Mouse (Mus musculus) yolk sac, embryonic 10.5 days (tissue): ENCODE results near the gene Myom1.

Experiments
- DNase-seq: peaks from one replicate; pipeline ENCODE4 v3.0.0-alpha.2; 2017; ENCODE audit warnings: low spot score

The Myom1 gene

DNA sequence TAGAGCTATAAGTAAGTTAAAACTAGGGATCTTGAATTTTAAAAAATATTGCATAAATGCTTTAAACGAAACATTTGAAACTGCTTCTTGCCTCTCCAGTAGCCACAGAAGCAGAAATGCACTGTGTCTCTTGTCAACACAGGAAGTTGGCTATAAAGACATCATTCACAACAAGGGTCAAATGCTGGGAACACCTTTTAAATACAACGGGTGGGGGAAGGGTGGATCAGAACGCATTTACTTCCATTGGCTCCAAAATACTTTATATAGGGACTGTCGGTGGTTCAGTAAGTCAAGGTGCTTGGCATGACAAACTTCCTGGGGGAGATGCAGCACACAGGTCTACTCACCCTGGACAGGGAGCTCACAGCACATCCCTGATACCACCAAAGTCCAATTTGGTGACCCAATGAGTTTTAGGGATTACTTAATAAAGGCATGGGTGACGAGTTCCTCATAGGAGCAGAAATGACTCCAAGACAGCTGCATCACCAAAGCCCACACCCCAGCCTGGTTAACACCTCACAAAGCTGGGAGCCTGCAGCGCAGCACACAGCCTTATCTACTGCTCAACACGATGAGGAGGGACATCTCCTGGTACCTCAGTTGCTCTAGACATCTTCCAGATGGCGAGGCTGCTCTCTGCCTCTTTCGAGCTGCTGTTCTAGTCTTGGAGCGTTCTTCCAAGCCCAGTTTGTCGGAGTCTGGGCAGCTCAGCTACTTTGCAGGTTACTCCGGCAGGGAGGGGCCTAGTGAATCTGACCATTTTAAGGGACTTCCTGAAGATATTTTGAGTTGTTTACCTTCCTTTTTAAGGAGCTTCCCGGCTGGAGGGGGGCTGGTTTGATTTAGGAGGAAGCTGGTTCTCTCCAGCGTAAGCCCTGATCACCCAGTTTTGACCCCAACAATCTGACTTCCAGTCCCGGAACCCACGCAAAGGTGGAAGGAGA is 134.2 kb downstream of the Myom1 start:
- DNase-seq: no peak

- no peak for DNase-seq
Measured at GRCm38 (mm10) chr17:71137334-71137721, 134.9 kb downstream of the Myom1 start.

- no peak for DNase-seq
Measured at GRCm38 (mm10) chr17:71142068-71142467, 139.6 kb downstream of the Myom1 start.

DNA sequence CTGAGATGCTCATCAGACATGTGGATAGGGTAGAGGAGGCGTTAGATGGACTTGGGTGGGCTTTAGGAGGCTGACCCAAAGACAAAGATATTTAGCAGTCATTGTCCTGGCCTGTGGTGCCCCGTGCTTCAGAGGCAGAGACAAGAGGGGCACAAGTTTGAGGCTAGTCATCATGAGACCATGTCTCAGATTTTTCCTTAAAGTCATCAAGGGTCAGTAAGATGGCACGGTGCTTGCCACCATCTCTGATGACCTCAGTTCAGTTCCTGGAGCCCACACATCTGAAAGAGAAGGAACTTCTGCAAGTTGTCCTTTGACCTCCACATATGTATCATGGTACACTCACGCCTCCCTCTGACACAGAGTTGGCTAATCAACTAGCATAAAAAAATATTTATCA is 140.7 kb downstream of the Myom1 start:
- no peak for DNase-seq

DNA sequence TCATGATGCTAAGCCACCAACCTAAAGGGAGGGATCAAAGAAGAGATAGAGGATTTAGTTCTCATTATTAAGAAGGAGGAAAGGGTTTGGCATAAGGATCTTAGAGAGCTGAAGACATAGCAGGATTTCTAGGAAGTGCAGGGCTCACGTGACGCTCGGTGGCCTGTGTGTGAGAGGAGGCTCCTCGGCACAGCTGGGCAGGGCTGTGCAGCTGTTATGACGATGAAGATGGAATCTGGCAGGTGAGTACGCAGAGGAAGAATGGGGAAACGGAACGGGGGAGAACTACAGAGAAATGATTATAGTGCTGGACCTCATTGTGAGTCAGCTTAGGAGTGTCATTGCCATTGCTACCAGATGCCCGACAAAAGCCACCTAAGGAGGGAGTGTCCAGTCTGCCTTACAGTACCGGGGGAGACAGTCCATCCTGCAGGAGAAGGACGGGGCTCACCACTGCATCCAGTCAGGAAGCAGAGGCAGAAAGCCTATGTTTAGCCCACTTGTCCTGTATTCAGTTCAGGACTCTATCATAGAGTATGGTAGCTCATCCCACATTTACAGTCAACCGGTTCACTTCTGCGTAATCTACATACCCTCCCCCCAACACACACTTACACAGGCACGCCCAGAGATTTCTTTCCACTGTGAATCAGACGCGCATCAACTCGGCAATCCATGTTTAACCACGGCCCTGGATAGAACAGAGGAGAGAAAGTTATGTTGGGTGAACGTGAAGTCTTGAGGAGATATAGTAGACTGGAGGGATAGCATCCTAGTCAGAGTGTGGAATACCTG is 142.1 kb downstream of the Myom1 start:
- DNase-seq: no peak

DNA sequence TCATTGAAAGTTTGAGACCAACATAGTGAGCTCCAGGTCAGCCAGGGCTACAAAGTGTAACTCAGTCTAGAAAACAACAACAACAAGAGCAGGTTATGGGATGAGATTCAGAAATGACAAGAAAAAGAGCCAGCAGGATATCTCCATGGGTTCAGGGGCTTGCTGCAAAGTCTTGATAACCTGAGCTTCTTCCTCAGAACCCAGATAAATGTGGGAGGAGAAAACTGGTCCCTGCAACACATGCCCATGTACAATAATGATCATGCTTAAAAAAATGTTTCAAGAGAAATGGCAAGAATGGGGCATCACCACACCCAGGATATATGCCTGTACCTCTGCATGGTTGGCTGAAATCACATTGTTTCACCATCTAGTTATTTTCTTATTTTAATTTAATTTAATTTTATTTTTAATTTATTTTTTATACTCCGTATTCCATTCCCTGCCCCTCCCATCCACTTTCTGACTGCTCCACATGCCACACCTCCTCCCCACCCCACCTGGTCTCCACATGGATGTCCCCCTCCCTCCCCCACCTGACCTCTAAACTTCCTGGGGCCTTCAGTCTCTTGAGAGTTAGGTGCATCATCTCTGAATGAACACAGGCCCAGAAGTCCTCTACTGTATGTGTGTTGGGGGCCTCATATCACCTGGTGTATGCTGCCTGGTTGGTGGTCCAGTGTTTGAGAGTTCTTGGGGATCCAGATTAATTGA is 143.0 kb downstream of the Myom1 start:
- DNase-seq: no peak

DNA sequence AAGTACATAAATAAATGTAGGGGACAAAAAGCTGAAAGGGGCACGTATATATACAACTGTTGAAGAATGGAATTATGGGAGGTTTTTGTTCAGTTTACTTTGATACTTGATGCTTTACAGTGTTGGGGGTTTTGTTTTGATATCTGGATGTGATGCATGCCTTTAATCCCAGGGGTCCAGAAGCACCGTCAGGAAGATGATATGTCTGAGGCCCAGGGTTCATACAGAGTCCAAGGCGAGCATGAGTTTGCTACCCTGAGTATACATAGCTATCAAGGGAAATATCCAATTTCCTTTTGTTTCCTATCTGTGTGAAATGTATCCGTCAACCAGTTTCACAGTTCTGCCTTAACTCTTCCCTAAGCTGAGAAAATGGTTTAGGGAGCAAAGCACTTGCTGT is 150.9 kb downstream of the Myom1 start:
- DNase-seq: no peak

DNA sequence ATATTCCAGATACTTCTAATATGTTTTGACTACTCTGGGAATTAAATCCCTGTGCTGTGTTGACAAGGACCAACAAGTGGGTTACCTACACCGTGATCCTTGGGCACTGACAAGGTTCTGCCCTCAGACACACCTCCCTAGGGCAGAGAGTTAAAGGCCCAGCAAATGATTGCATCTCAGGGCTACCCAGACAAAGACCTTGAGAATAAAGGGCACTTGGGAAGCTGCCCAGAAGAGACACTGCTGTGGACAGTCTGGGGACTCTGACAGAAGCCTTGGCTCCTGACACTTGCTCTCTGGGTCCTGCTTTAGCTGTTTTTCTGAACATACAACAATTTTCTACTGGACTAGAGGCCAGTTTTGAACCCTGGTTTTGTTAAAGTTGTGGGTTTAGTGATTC is 152.8 kb downstream of the Myom1 start:
- no peak for DNase-seq

DNA sequence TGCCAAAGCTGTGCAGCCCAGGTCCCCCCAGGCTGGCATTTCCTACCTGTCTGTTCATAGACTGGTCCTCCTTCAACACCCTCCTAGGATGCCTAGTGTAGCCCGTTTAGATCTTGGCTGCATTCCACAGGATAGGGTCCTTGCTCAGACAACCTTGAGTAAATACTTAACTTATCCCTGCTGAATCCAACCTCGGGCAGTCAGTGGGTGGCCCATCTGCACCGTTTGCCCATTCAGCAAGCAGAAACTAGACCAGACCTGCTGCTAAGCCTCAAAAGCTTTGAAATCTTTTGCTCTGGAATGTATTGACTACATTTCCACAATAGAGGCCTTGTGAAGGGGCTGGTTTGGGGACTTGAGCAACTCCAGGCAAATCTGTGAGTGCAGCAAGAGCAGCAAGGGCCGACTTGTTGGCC is 156.7 kb downstream of the Myom1 start:
- peak; percentile 78 for DNase-seq

GRCm38 (mm10) chr17:71159720-71160119 is 157.3 kb downstream of the Myom1 start:
- no peak for DNase-seq

DNA sequence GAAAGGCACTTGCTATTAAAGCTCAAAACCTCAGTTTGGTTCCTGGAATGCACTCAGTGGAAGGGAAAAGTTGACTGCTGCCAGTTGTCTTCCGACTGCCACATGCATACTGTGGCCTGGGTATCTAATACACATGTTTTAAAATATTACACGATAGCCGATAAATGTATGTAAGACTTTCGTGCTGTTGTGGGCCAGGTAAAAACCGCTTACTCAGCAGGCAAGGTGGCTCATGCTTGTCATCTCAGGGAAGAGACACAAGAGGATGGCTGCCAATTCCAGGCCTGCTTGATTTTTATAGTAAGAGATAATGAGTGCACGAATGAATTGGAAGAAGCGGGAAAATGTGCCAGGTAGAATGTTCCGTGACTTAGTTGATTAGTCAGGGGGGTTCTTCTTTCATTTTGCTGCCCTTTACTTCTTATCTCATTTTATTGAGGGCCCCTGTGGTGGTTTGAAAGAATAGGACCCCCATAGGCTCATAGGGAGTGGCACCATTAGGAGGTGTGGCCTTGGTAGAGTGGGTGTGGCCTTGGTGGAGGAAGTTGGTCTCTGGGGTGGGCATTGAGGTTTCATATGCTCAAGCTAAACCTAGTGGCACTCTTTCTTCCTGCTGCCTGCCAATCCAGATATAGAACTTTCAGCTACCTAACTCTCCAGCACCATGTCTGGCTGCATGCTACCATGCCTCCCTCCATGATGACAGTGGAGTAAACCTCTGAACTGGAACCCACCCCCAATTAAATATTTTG is 158.0 kb downstream of the Myom1 start:
- no peak for DNase-seq

DNA sequence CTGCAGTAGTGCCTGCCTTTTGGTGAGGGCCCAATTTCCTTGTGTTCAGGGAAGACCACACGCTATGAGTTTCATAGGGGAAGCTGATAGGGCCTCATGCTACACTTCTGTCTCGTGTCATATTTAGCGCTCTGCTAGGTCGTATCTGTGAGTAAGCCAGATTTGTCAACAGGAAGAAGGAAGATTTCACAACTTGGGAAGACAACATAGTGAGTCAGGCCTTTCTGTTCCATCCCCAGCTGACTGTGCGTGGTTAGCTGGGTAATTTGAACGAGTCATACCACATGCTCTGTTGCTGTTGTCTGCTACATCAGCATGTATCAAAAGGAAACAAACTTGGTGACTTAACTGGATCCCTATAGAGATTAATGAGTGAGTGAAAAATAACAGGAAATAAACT is 162.6 kb downstream of the Myom1 start:
- no peak for DNase-seq

GRCm38 (mm10) chr17:71168205-71168815 is 165.9 kb downstream of the Myom1 start:
- no peak for DNase-seq

DNA sequence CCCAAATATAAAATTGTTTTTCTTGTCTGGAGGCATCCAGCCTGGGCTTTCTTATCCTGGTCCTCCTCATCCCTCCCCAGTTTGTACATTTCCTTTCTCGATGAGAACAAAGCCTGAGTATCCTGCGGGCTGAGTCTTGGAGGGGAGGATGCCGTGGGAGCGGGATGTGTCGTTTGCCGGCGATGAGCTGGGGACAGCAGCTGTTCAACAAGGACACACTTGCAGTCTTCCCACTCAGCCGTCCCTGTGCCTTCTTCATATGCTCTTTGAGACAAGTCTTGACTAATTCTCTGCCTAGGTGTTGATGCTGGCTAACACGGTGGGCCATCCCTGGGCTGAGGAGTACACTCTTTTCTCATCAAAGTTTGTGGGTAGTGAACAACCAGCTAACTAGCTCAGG is 166.4 kb downstream of the Myom1 start:
- no peak for DNase-seq

GRCm38 (mm10) chr17:71169639-71170038 is 167.2 kb downstream of the Myom1 start:
- no peak for DNase-seq

GRCm38 (mm10) chr17:71171161-71171560 is 168.7 kb downstream of the Myom1 start:
- no peak for DNase-seq
